Mouse (Mus musculus) liver, adult 2 months (tissue): ENCODE measurements at regions not wholly inside any gene's neighbourhood (a gene's known extent, or its start where the extent isn't known, plus 50 kb on each side); places are given as distances from the start of the nearest gene placed in this dataset.

Source experiments
- CTCF ChIP-seq: fragments of 200-500 bp; IDR thresholded peaks from 2 replicates; pipeline ENCODE4 v1.5.1; 2011; ENCODE audit warnings: low read depth, low read length, control low read depth
- POLR2A ChIP-seq: fragments of 200-500 bp; IDR thresholded peaks from 2 replicates; pipeline ENCODE4 v1.6.1; 2011; ENCODE audit warnings: low read length, control low read depth; ENCODE audit not compliant: insufficient read depth; ENCODE audit errors: extremely low read depth

- no peak for TF ChIP-seq POLR2A
- no peak for TF ChIP-seq CTCF
Observed at GRCm38 (mm10) chr8:30533501-30533870, 2895.0 kb upstream of the 5930422O12Rik start.
